Mouse (Mus musculus): Measurements from ENCODE around the gene Itgav. TPM values are rescaled to one million over a fixed set of nuclear protein-coding genes. Genes with fewer than 3 reads are reported as not detected.
A peak's percentile ranks its signal among the peaks of the same experiment; 100 is the strongest.

The Itgav gene
- polyA plus RNA-seq, 2 experiments: 4.1 to 11.2 TPM

- Histone ChIP-seq H3K4me2 (ENCODE audit: low read depth) (peak overlapping the region; percentile 49), H3K9me3 (ENCODE audit: control insufficient read depth, low read length) (no peaks in the 10 kb centered on the region), H3K27me3 (ENCODE audit: control insufficient read depth, insufficient read depth, low read length) (peaks cover 8% of the 10 kb centered on the region), H3K4me1 (replicated peaks; ENCODE audit: control insufficient read depth in 2 of 2, insufficient read depth in 2 of 2, low read length in 1 of 2) (peaks cover 0 to 2% of the 10 kb centered on the region in 2 experiments; a peak in 1 of 4 replicates), H3K27ac (no peak overlapping the region), H3K4me3 (ENCODE audit: insufficient read depth in 1 of 2, low read depth in 2 of 2, low read length in 2 of 2) (no peak overlapping the region; a peak in 1 of 4 replicates), H3K9ac (replicated peaks) (no peak overlapping the region), H3K36me3 (replicated peaks; ENCODE audit: control insufficient read depth, insufficient read depth, low read depth) (no peaks in the 10 kb centered on the region)
- no peak for DNase-seq (ENCODE audit: low read depth in 3 of 3, low spot score in 3 of 3)
- ATAC-seq (ENCODE audit: insufficient read depth): no peak
- TF ChIP-seq EP300 (IDR thresholded peaks at IDR 0.05; ENCODE audit: low read depth): no peak
- no peak for TF ChIP-seq CTCF (IDR thresholded peaks at IDR 0.05; ENCODE audit: low read depth)
- WGBS (ENCODE audit: insufficient replicate concordance): 31% methylated on average over 2 of the region's 2 CpGs
Measured at GRCm38 (mm10) chr2:83723346-83723745, 851 bp upstream of the Itgav start.

GRCm38 (mm10) chr2:83724827-83725730 lies 882 bp downstream of the Itgav start:
- Histone ChIP-seq H3K4me3 (ENCODE audit: insufficient read depth in 1 of 2, low read depth in 2 of 2, low read length in 2 of 2) (peak overlapping the region; percentile 67 to 79), H3K36me3 (replicated peaks; ENCODE audit: control insufficient read depth, insufficient read depth, low read depth) (no peaks in the 10 kb centered on the region), H3K9me3 (ENCODE audit: control insufficient read depth, low read length) (no peaks in the 10 kb centered on the region), H3K4me1 (replicated peaks; ENCODE audit: control insufficient read depth in 2 of 2, insufficient read depth in 2 of 2, low read length in 1 of 2) (peaks cover 0 to 2% of the 10 kb centered on the region in 2 experiments; a peak in 1 of 4 replicates), H3K4me2 (ENCODE audit: low read depth) (peak overlapping the region; percentile 49), H3K27ac (no peak overlapping the region), H3K27me3 (ENCODE audit: control insufficient read depth, insufficient read depth, low read length) (peaks cover 8% of the 10 kb centered on the region), H3K9ac (replicated peaks) (peak overlapping the region; percentile 49; the same call in 1 of the 2 replicates)
- no peak for TF ChIP-seq EP300 (IDR thresholded peaks at IDR 0.05; ENCODE audit: low read depth)
- no peak for TF ChIP-seq CTCF (IDR thresholded peaks at IDR 0.05; ENCODE audit: low read depth)
- DNase-seq (ENCODE audit: low read depth in 3 of 3, low spot score in 3 of 3) (no peak), ATAC-seq (ENCODE audit: insufficient read depth) (peak; percentile 59)
- WGBS (ENCODE audit: insufficient replicate concordance): 7% methylated on average over 41 of the region's 44 CpGs

GRCm38 (mm10) chr2:83725796-83726195 lies 1.6 kb downstream of the Itgav start:
- Histone ChIP-seq H3K4me1 (replicated peaks; ENCODE audit: control insufficient read depth in 2 of 2, insufficient read depth in 2 of 2, low read length in 1 of 2) (peaks cover 0 to 2% of the 10 kb centered on the region in 2 experiments; a peak in 1 of 4 replicates), H3K4me3 (ENCODE audit: insufficient read depth in 1 of 2, low read depth in 2 of 2, low read length in 2 of 2) (peak overlapping the region in 1 of 2 experiments; percentile 67; a peak in 1 of 4 replicates), H3K4me2 (ENCODE audit: low read depth) (peak overlapping the region; percentile 49), H3K27me3 (ENCODE audit: control insufficient read depth, insufficient read depth, low read length) (peaks cover 8% of the 10 kb centered on the region), H3K27ac (no peak overlapping the region), H3K9ac (replicated peaks) (no peak overlapping the region), H3K9me3 (ENCODE audit: control insufficient read depth, low read length) (no peaks in the 10 kb centered on the region), H3K36me3 (replicated peaks; ENCODE audit: control insufficient read depth, insufficient read depth, low read depth) (no peaks in the 10 kb centered on the region)
- TF ChIP-seq EP300 (IDR thresholded peaks at IDR 0.05; ENCODE audit: low read depth) (no peak), CTCF (IDR thresholded peaks at IDR 0.05; ENCODE audit: low read depth) (no peak)
- 36% methylated on average over 4 of the region's 4 CpGs for WGBS (ENCODE audit: insufficient replicate concordance)
- ATAC-seq (ENCODE audit: insufficient read depth) (no peak), DNase-seq (ENCODE audit: low read depth in 3 of 3, low spot score in 3 of 3) (no peak)

- no peak for TF ChIP-seq EP300 (IDR thresholded peaks at IDR 0.05; ENCODE audit: low read depth)
- no peak for TF ChIP-seq CTCF (IDR thresholded peaks at IDR 0.05; ENCODE audit: low read depth)
- H3K9ac ChIP-seq (replicated peaks): no peak overlapping the region
- 62% methylated on average over 4 of the region's 4 CpGs for WGBS (ENCODE audit: insufficient replicate concordance)
- H3K27me3 ChIP-seq (ENCODE audit: control insufficient read depth, insufficient read depth, low read length): peaks cover 8% of the 10 kb centered on the region
- H3K36me3 ChIP-seq (replicated peaks; ENCODE audit: control insufficient read depth, insufficient read depth, low read depth): no peaks in the 10 kb centered on the region
- H3K4me1 ChIP-seq (replicated peaks; ENCODE audit: control insufficient read depth in 2 of 2, insufficient read depth in 2 of 2, low read length in 1 of 2): peaks cover 0 to 2% of the 10 kb centered on the region in 2 experiments; a peak in 1 of 4 replicates
- no peak for ATAC-seq (ENCODE audit: insufficient read depth)
- H3K27ac ChIP-seq: no peak overlapping the region
- H3K4me2 ChIP-seq (ENCODE audit: low read depth): no peak overlapping the region
- no peak overlapping the region for H3K4me3 ChIP-seq (ENCODE audit: insufficient read depth in 1 of 2, low read depth in 2 of 2, low read length in 2 of 2)
- no peak for DNase-seq (ENCODE audit: low read depth in 3 of 3, low spot score in 3 of 3)
- no peaks in the 10 kb centered on the region for H3K9me3 ChIP-seq (ENCODE audit: control insufficient read depth, low read length)
Measured at GRCm38 (mm10) chr2:83728238-83728682, 4.1 kb downstream of the Itgav start.

- H3K4me2 ChIP-seq (ENCODE audit: low read depth): no peak overlapping the region
- DNase-seq (ENCODE audit: low read depth in 3 of 3, low spot score in 3 of 3): no peak
- no peak for ATAC-seq (ENCODE audit: insufficient read depth)
- H3K9me3 ChIP-seq (ENCODE audit: control insufficient read depth, low read length): no peaks in the 10 kb centered on the region
- H3K27ac ChIP-seq: no peak overlapping the region
- no peaks in the 10 kb centered on the region for H3K36me3 ChIP-seq (replicated peaks; ENCODE audit: control insufficient read depth, insufficient read depth, low read depth)
- H3K4me3 ChIP-seq (ENCODE audit: insufficient read depth in 1 of 2, low read depth in 2 of 2, low read length in 2 of 2): no peak overlapping the region
- TF ChIP-seq CTCF (IDR thresholded peaks at IDR 0.05; ENCODE audit: low read depth) (no peak), EP300 (IDR thresholded peaks at IDR 0.05; ENCODE audit: low read depth) (no peak)
- peaks cover 5% of the 10 kb centered on the region for H3K27me3 ChIP-seq (ENCODE audit: control insufficient read depth, insufficient read depth, low read length)
- H3K9ac ChIP-seq (replicated peaks): no peak overlapping the region
- no peaks in the 10 kb centered on the region for H3K4me1 ChIP-seq (replicated peaks; ENCODE audit: control insufficient read depth in 2 of 2, insufficient read depth in 2 of 2, low read length in 1 of 2)
- WGBS (ENCODE audit: insufficient replicate concordance): 55% methylated on average over 5 of the region's 5 CpGs
Measured at GRCm38 (mm10) chr2:83729339-83729738, 5.1 kb downstream of the Itgav start.
